Mouse (Mus musculus) myocyte (in vitro differentiated cells): ENCODE measurements around the gene Zc2hc1c.

ENCODE experiments used
- E2F4 ChIP-seq: IDR thresholded peaks from one replicate; pipeline ENCODE4 v1.6.1; 2011; ENCODE audit warnings: mild to moderate bottlenecking, control low read depth, moderate library complexity; ENCODE audit not compliant: insufficient read depth
- MAX ChIP-seq: IDR thresholded peaks from one replicate; pipeline ENCODE4 v1.6.1; 2011; ENCODE audit warnings: low read depth, mild to moderate bottlenecking, control low read depth
- MYOD1 ChIP-seq, 3 experiments: IDR thresholded peaks; one replicate each; pipeline ENCODE4 v1.6.1; 2011; ENCODE audit warnings: control low read depth in 2 of 3, low read depth in 2 of 3, mild to moderate bottlenecking in 2 of 3, moderate library complexity in 1 of 3; ENCODE audit not compliant: insufficient read length in 2 of 3, control insufficient read depth in 1 of 3
- MYOG ChIP-seq, 3 experiments: IDR thresholded peaks; one replicate each; pipeline ENCODE4 v1.6.1; 2011; ENCODE audit warnings: control low read depth in 2 of 3, low read depth in 2 of 3, mild to moderate bottlenecking in 2 of 3; ENCODE audit not compliant: insufficient read length in 2 of 3, control insufficient read depth in 1 of 3, insufficient read depth in 1 of 3
- POLR2A ChIP-seq: IDR thresholded peaks from one replicate; pipeline ENCODE4 v1.6.1; 2011; ENCODE audit warnings: low read depth, mild to moderate bottlenecking, control low read depth, moderate library complexity; ENCODE audit not compliant: insufficient read length
- POLR2AphosphoS2 ChIP-seq: IDR thresholded peaks from one replicate; pipeline ENCODE4 v1.6.1; 2011; ENCODE audit warnings: low read depth, control low read depth; ENCODE audit not compliant: insufficient read length
- REST ChIP-seq: IDR thresholded peaks from one replicate; pipeline ENCODE4 v1.6.1; 2011; ENCODE audit warnings: mild to moderate bottlenecking, control low read depth, moderate library complexity; ENCODE audit not compliant: insufficient read depth, insufficient read length
- SRF ChIP-seq: IDR thresholded peaks from one replicate; pipeline ENCODE4 v1.6.1; 2011; ENCODE audit warnings: low read depth; ENCODE audit not compliant: control insufficient read depth, insufficient read length
- TCF12 ChIP-seq: IDR thresholded peaks from one replicate; pipeline ENCODE4 v1.6.1; 2011; ENCODE audit warnings: mild to moderate bottlenecking, control low read depth; ENCODE audit not compliant: poor library complexity, insufficient read depth, severe bottlenecking
- TCF3 ChIP-seq: IDR thresholded peaks from one replicate; pipeline ENCODE4 v1.6.1; 2011; ENCODE audit warnings: low read depth, control low read depth; ENCODE audit not compliant: insufficient read length
- USF1 ChIP-seq: IDR thresholded peaks from one replicate; pipeline ENCODE4 v1.6.1; 2011; ENCODE audit warnings: low read depth, mild to moderate bottlenecking, control low read depth, moderate library complexity

GRCm38 (mm10) chr12:85266248-85266647 is 22.1 kb upstream of the Zc2hc1c start:
- TF ChIP-seq POLR2A (no peak), USF1 (no peak), TCF12 (no peak), SRF (no peak), REST (no peak), MAX (no peak), E2F4 (no peak), MYOG (IDR thresholded peaks at IDR 0.05; ENCODE audit: control insufficient read depth in 1 of 3, insufficient read depth in 1 of 3, insufficient read length in 2 of 3, low read depth in 2 of 3) (no peak), MYOD1 (IDR thresholded peaks at IDR 0.05; ENCODE audit: control insufficient read depth in 1 of 3, insufficient read length in 2 of 3, low read depth in 2 of 3) (no peak), POLR2AphosphoS2 (no peak), TCF3 (no peak)
